Mouse (Mus musculus) intestine, postnatal 0 days (tissue): ENCODE measurements around the gene Art3. TPM values are rescaled to one million over a fixed set of nuclear protein-coding genes. Genes with fewer than 3 reads are reported as not detected.

Experiments used
- ATAC-seq: fragments of 200-750 bp; cut with Nextera tagmentation; 2 replicates; pipeline ENCODE4 v1.8.0; 2017; ENCODE audit warnings: mild to moderate bottlenecking, moderate TSS enrichment, moderate library complexity
- H3K27ac ChIP-seq: fragments of 300-500 bp; sonication (generic); 2 replicates; pipeline ENCODE4 v1.5.1; 2014; ENCODE audit warnings: mild to moderate bottlenecking, low read depth, low read length, moderate library complexity
- H3K27me3 ChIP-seq: fragments of 300-500 bp; sonication (generic); replicated peaks from 2 replicates; pipeline ENCODE4 v1.6.1; 2014; ENCODE audit warnings: low read length, mixed read lengths; ENCODE audit not compliant: control insufficient read depth, insufficient read depth
- H3K36me3 ChIP-seq: fragments of 300-500 bp; sonication (generic); 2 replicates; pipeline ENCODE4 v1.6.1; 2014; ENCODE audit warnings: mild to moderate bottlenecking, moderate library complexity; ENCODE audit not compliant: control insufficient read depth, insufficient read depth
- H3K4me1 ChIP-seq: fragments of 300-500 bp; sonication (generic); replicated peaks from 2 replicates; pipeline ENCODE4 v1.6.1; 2014; ENCODE audit warnings: antibody characterized with exemption, low read length, mixed read lengths; ENCODE audit not compliant: control insufficient read depth, insufficient read depth
- H3K4me2 ChIP-seq: fragments of 300-500 bp; sonication (generic); replicated peaks from 2 replicates; pipeline ENCODE4 v1.6.1; 2014; ENCODE audit warnings: low read depth, mild to moderate bottlenecking, moderate library complexity
- H3K4me3 ChIP-seq: fragments of 300-500 bp; sonication (generic); 2 replicates; pipeline ENCODE4 v1.5.1; 2014; ENCODE audit warnings: low read depth, low read length
- H3K9ac ChIP-seq: fragments of 300-500 bp; sonication (generic); 2 replicates; pipeline ENCODE4 v1.6.1; 2014; ENCODE audit warnings: mild to moderate bottlenecking, low read depth, low read length
- H3K9me3 ChIP-seq: fragments of 300-500 bp; sonication (generic); 2 replicates; pipeline ENCODE4 v1.6.1; 2016; ENCODE audit warnings: mixed run types; ENCODE audit not compliant: control insufficient read depth
- CTCF ChIP-seq: sonication (generic); IDR thresholded peaks from 2 replicates; pipeline ENCODE4 v1.5.1; 2016; ENCODE audit warnings: low read depth, mild to moderate bottlenecking, control low read depth, antibody characterized with exemption, moderate library complexity
- WGBS: fragments of 180-500 bp; shearing (Covaris S2); extraction: QIAGEN DNeasy Blood & Tissue Kit; methylation state at CpG from one replicate; pipeline ENCODE4 v1.1.7; 2014; 5-methylcytosine and 5-hydroxymethylcytosine counted together
- polyA plus RNA-seq: library from polyadenylated mRNA; unstranded; fragments of >200 nt; fragmentation: Nextera tagmentation; extraction: Ambion mirVana; gene quantifications from 2 replicates; pipeline ENCODE4 v1.2.1, GENCODE M21; 2015

Gene Art3
- polyA plus RNA-seq, 1 experiment from 2014 or later, result 12.7 TPM

- TF ChIP-seq CTCF, result peak; percentile 91
- Histone ChIP-seq H3K9me3 (no peaks in the 10 kb centered on the region), H3K27ac (no peak overlapping the region)
Observed at GRCm38 (mm10) chr5:92398153-92398552, 66.5 kb downstream of the Art3 start.

GRCm38 (mm10) chr5:92402816-92403215, 71.2 kb downstream of the Art3 start:
- no peak for TF ChIP-seq CTCF
- no peaks in the 10 kb centered on the region for H3K4me1 ChIP-seq
- H3K36me3 ChIP-seq, result no peaks in the 10 kb centered on the region
- ATAC-seq, result no peak
- no peak overlapping the region for H3K4me2 ChIP-seq
- no peak overlapping the region for H3K27ac ChIP-seq
- no peaks in the 10 kb centered on the region for H3K27me3 ChIP-seq
- no peaks in the 10 kb centered on the region for H3K9me3 ChIP-seq
- WGBS, result 72% methylated on average over 9 of the region's 9 CpGs
- no peak overlapping the region for H3K9ac ChIP-seq
- H3K4me3 ChIP-seq, result no peak overlapping the region

More at GRCm38 (mm10) chr5:92398153-92398552, 66.5 kb downstream of the Art3 start:
- no peak overlapping the region for H3K4me2 ChIP-seq
- no peaks in the 10 kb centered on the region for H3K4me1 ChIP-seq
- ATAC-seq, result peak; percentile 28; the same call in 1 of the 2 replicates
- H3K9ac ChIP-seq, result no peak overlapping the region
- no peak overlapping the region for H3K4me3 ChIP-seq
- WGBS, result 21% methylated on average over 5 of the region's 5 CpGs
- no peaks in the 10 kb centered on the region for H3K36me3 ChIP-seq
- peaks cover 9% of the 10 kb centered on the region; the same call in 1 of the 2 replicates for H3K27me3 ChIP-seq

- WGBS, result 62% methylated on average over 10 of the region's 10 CpGs
Observed at GRCm38 (mm10) chr5:92403562-92404399, 72.2 kb downstream of the Art3 start.

GRCm38 (mm10) chr5:92404400-92404678, 72.7 kb downstream of the Art3 start:
- no peak for ATAC-seq
- Histone ChIP-seq H3K9me3 (no peaks in the 10 kb centered on the region), H3K4me3 (no peak overlapping the region), H3K27ac (no peak overlapping the region), H3K4me1 (no peaks in the 10 kb centered on the region), H3K27me3 (no peaks in the 10 kb centered on the region), H3K36me3 (no peaks in the 10 kb centered on the region), H3K9ac (no peak overlapping the region), H3K4me2 (no peak overlapping the region)
- 68% methylated on average over 2 of the region's 2 CpGs for WGBS
- no peak for TF ChIP-seq CTCF

More at GRCm38 (mm10) chr5:92403562-92404399, 72.2 kb downstream of the Art3 start:
- Histone ChIP-seq H3K27me3 (no peaks in the 10 kb centered on the region), H3K4me3 (no peak overlapping the region), H3K27ac (no peak overlapping the region), H3K9me3 (no peaks in the 10 kb centered on the region), H3K4me1 (no peaks in the 10 kb centered on the region), H3K36me3 (no peaks in the 10 kb centered on the region), H3K9ac (no peak overlapping the region), H3K4me2 (no peak overlapping the region)
- no peak for ATAC-seq
- TF ChIP-seq CTCF, result no peak

- H3K36me3 ChIP-seq, result 0 out of 2 replicates have a peak, but pooled peaks cover 7% of the 10 kb centered on the region
- no peak overlapping the region for H3K4me2 ChIP-seq
- H3K9me3 ChIP-seq, result no peaks in the 10 kb centered on the region
- no peak overlapping the region for H3K9ac ChIP-seq
- no peak for ATAC-seq
- no peak for TF ChIP-seq CTCF
- no peak overlapping the region for H3K27ac ChIP-seq
- WGBS, result 78% methylated on average over 9 of the region's 9 CpGs
- H3K27me3 ChIP-seq, result no peaks in the 10 kb centered on the region
- H3K4me3 ChIP-seq, result no peak overlapping the region
- H3K4me1 ChIP-seq, result no peaks in the 10 kb centered on the region
Observed at GRCm38 (mm10) chr5:92409361-92410155, 77.9 kb downstream of the Art3 start.

- no peaks in the 10 kb centered on the region for H3K27me3 ChIP-seq
- H3K4me2 ChIP-seq, result no peak overlapping the region
- no peak for TF ChIP-seq CTCF
- H3K4me1 ChIP-seq, result no peaks in the 10 kb centered on the region
- no peak overlapping the region for H3K27ac ChIP-seq
- H3K9ac ChIP-seq, result no peak overlapping the region
- WGBS, result 90% methylated on average over 5 of the region's 5 CpGs
- H3K9me3 ChIP-seq, result no peaks in the 10 kb centered on the region
- peaks cover 14% of the 10 kb centered on the region; the same call in 1 of the 2 replicates for H3K36me3 ChIP-seq
- no peak overlapping the region for H3K4me3 ChIP-seq
- ATAC-seq, result no peak
Observed at GRCm38 (mm10) chr5:92410486-92410885, 78.9 kb downstream of the Art3 start.
